Mouse (Mus musculus): Measurements from ENCODE around the gene Olfr348. TPM values are rescaled to one million over a fixed set of nuclear protein-coding genes. Genes with fewer than 3 reads are reported as not detected.

The Olfr348 gene
- not detected in 2 replicates for polyA plus RNA-seq (2015; fragmentation: Nextera tagmentation; extraction: Ambion mirVana)

GRCm38 (mm10) chr2:36783976-36784375 lies at the start of gene Olfr348:
Gene Olfr348, plus strand, starts transcription at chr2:36784276.
- Histone ChIP-seq H3K4me1 (replicated peaks; ENCODE audit: control insufficient read depth, insufficient read depth, low read length) (no peaks in the 10 kb centered on the region), H3K9me3 (ENCODE audit: control insufficient read depth, low read length) (peaks cover 5% of the 10 kb centered on the region; the same call in 1 of the 2 replicates), H3K36me3 (ENCODE audit: control insufficient read depth, insufficient read depth) (no peaks in the 10 kb centered on the region), H3K27ac (ENCODE audit: low read length) (no peak within 1 kb of the TSS), H3K9ac (replicated peaks; ENCODE audit: low read depth, low read length) (no peak within 1 kb of the TSS), H3K4me3 (replicated peaks; ENCODE audit: low read length) (no peak within 1 kb of the TSS), H3K4me2 (ENCODE audit: low read length) (no peak within 1 kb of the TSS), H3K27me3 (replicated peaks; ENCODE audit: control insufficient read depth, insufficient read depth, low read length) (no peaks in the 10 kb centered on the region)
- no peak for ATAC-seq
- 72% methylated on average over 2 of the region's 2 CpGs for WGBS

GRCm38 (mm10) chr2:36736226-36736625 lies 47.9 kb upstream of the Olfr348 start:
- Histone ChIP-seq H3K27ac (ENCODE audit: low read length) (no peak overlapping the region), H3K4me3 (replicated peaks; ENCODE audit: low read length) (no peak overlapping the region), H3K27me3 (replicated peaks; ENCODE audit: control insufficient read depth, insufficient read depth, low read length) (no peaks in the 10 kb centered on the region), H3K36me3 (ENCODE audit: control insufficient read depth, insufficient read depth) (no peaks in the 10 kb centered on the region), H3K9me3 (ENCODE audit: control insufficient read depth, low read length) (0 out of 2 replicates have a peak, but pooled peaks cover 2% of the 10 kb centered on the region), H3K4me1 (replicated peaks; ENCODE audit: control insufficient read depth, insufficient read depth, low read length) (no peaks in the 10 kb centered on the region), H3K4me2 (ENCODE audit: low read length) (no peak overlapping the region), H3K9ac (replicated peaks; ENCODE audit: low read depth, low read length) (no peak overlapping the region)
- WGBS: 56% methylated on average over 3 of the region's 3 CpGs
- ATAC-seq: no peak

GRCm38 (mm10) chr2:36790238-36790637 lies 6.2 kb downstream of the Olfr348 start, which contains the start of gene Olfr50:
Gene Olfr50, plus strand, starts transcription at chr2:36790538.
- H3K27ac ChIP-seq (ENCODE audit: low read length): no peak within 1 kb of the TSS
- H3K4me2 ChIP-seq (ENCODE audit: low read length): no peak within 1 kb of the TSS
- ATAC-seq: no peak
- 86% methylated on average over 2 of the region's 2 CpGs for WGBS
- H3K9ac ChIP-seq (replicated peaks; ENCODE audit: low read depth, low read length): no peak within 1 kb of the TSS
- H3K9me3 ChIP-seq (ENCODE audit: control insufficient read depth, low read length): peaks cover 9% of the 10 kb centered on the region; the same call in 1 of the 2 replicates
- H3K4me3 ChIP-seq (replicated peaks; ENCODE audit: low read length): no peak within 1 kb of the TSS
- no peaks in the 10 kb centered on the region for H3K27me3 ChIP-seq (replicated peaks; ENCODE audit: control insufficient read depth, insufficient read depth, low read length)
- no peaks in the 10 kb centered on the region for H3K36me3 ChIP-seq (ENCODE audit: control insufficient read depth, insufficient read depth)
- H3K4me1 ChIP-seq (replicated peaks; ENCODE audit: control insufficient read depth, insufficient read depth, low read length): no peaks in the 10 kb centered on the region

- no peak within 1 kb of the TSS for H3K4me2 ChIP-seq (ENCODE audit: low read length)
- no peaks in the 10 kb centered on the region for H3K27me3 ChIP-seq (replicated peaks; ENCODE audit: control insufficient read depth, insufficient read depth, low read length)
- H3K27ac ChIP-seq (ENCODE audit: low read length): no peak within 1 kb of the TSS
- H3K36me3 ChIP-seq (ENCODE audit: control insufficient read depth, insufficient read depth): no peaks in the 10 kb centered on the region
- ATAC-seq: no peak
- H3K4me3 ChIP-seq (replicated peaks; ENCODE audit: low read length): no peak within 1 kb of the TSS
- peaks cover 9% of the 10 kb centered on the region for H3K9me3 ChIP-seq (ENCODE audit: control insufficient read depth, low read length)
- 79% methylated on average over 1 of the region's 1 CpGs for WGBS
- H3K4me1 ChIP-seq (replicated peaks; ENCODE audit: control insufficient read depth, insufficient read depth, low read length): no peaks in the 10 kb centered on the region
- no peak within 1 kb of the TSS for H3K9ac ChIP-seq (replicated peaks; ENCODE audit: low read depth, low read length)
These were observed 32.9 kb downstream of the Olfr348 start, which contains the start of gene Olfr3 for GRCm38 (mm10) chr2:36816932-36817331. Gene Olfr3, minus strand, starts transcription at chr2:36817032.

Other genes with a start within 250 kb of the Olfr348 start
- not detected in 2 replicates for gene Olfr344, start 217.6 kb upstream of the Olfr348 start, polyA plus RNA-seq (2015; fragmentation: Nextera tagmentation; extraction: Ambion mirVana)
- not detected in 2 replicates for gene Olfr345, start 144.2 kb upstream of the Olfr348 start, polyA plus RNA-seq (2015; fragmentation: Nextera tagmentation; extraction: Ambion mirVana)
- not detected in 2 replicates for gene Olfr346, start 98.5 kb upstream of the Olfr348 start, polyA plus RNA-seq (2015; fragmentation: Nextera tagmentation; extraction: Ambion mirVana)
- not detected in 2 replicates for gene Olfr347, start 52.4 kb upstream of the Olfr348 start, polyA plus RNA-seq (2015; fragmentation: Nextera tagmentation; extraction: Ambion mirVana)
- not detected in 2 replicates for gene Olfr50, start 6.3 kb downstream of the Olfr348 start, polyA plus RNA-seq (2015; fragmentation: Nextera tagmentation; extraction: Ambion mirVana)
- gene Olfr3, start 32.8 kb downstream of the Olfr348 start, polyA plus RNA-seq (2015; fragmentation: Nextera tagmentation; extraction: Ambion mirVana): not detected in 2 replicates
- not detected in 2 replicates for gene Olfr350, start 62.0 kb downstream of the Olfr348 start, polyA plus RNA-seq (2015; fragmentation: Nextera tagmentation; extraction: Ambion mirVana)
- not detected in 2 replicates for gene Olfr351, start 78.4 kb downstream of the Olfr348 start, polyA plus RNA-seq (2015; fragmentation: Nextera tagmentation; extraction: Ambion mirVana)
- not detected in 2 replicates for gene Olfr352, start 84.2 kb downstream of the Olfr348 start, polyA plus RNA-seq (2015; fragmentation: Nextera tagmentation; extraction: Ambion mirVana)
- not detected in 2 replicates for gene Olfr353, start 108.7 kb downstream of the Olfr348 start, polyA plus RNA-seq (2015; fragmentation: Nextera tagmentation; extraction: Ambion mirVana)
- not detected in 2 replicates for gene Olfr354, start 121.4 kb downstream of the Olfr348 start, polyA plus RNA-seq (2015; fragmentation: Nextera tagmentation; extraction: Ambion mirVana)
- gene Olfr355, start 144.6 kb downstream of the Olfr348 start, polyA plus RNA-seq (2015; fragmentation: Nextera tagmentation; extraction: Ambion mirVana): not detected in 2 replicates
- not detected in 2 replicates for gene Olfr356, start 152.8 kb downstream of the Olfr348 start, polyA plus RNA-seq (2015; fragmentation: Nextera tagmentation; extraction: Ambion mirVana)
- not detected in 2 replicates for gene Olfr357, start 209.6 kb downstream of the Olfr348 start, polyA plus RNA-seq (2015; fragmentation: Nextera tagmentation; extraction: Ambion mirVana)
- gene Olfr358, start 225.1 kb downstream of the Olfr348 start, polyA plus RNA-seq (2015; fragmentation: Nextera tagmentation; extraction: Ambion mirVana): not detected in 2 replicates